Mouse (Mus musculus) heart, embryonic 14.5 days (tissue): ENCODE measurements around the gene Ttc21a. TPM values are rescaled to one million over a fixed set of nuclear protein-coding genes. Genes with fewer than 3 reads are reported as not detected.
"Not testable (repeated sequence)": the region's sequence is repeated elsewhere in the genome, so short reads cannot be mapped to it uniquely, and the experiment has no call there.

Source experiments
- ATAC-seq: fragments of 200-750 bp; cut with Nextera tagmentation; 2 replicates; pipeline ENCODE4 v1.8.0; 2017; ENCODE audit warnings: low read depth, moderate TSS enrichment; ENCODE audit not compliant: insufficient number of reproducible peaks, insufficient read depth, low FRiP score
- H3K27ac ChIP-seq, 2 experiments: fragments of 200-500 bp in 1 of 2; fragments of 300-500 bp in 1 of 2; sonication (generic) in 1 of 2; replicated peaks in 1 of 2; 2 replicates each; pipeline ENCODE4 v1.5.1; 2012 to 2014; ENCODE audit warnings: low read depth in 2 of 2, low read length in 2 of 2, control low read depth in 1 of 2, mild to moderate bottlenecking in 1 of 2, mixed read lengths in 1 of 2; ENCODE audit not compliant: control insufficient read depth in 1 of 2, insufficient read depth in 1 of 2
- H3K27me3 ChIP-seq: fragments of 300-500 bp; sonication (generic); 2 replicates; pipeline ENCODE4 v1.6.1; 2014; ENCODE audit warnings: mild to moderate bottlenecking, low read length, control low read depth; ENCODE audit not compliant: control insufficient read depth, insufficient read depth
- H3K36me3 ChIP-seq: fragments of 300-500 bp; sonication (generic); 2 replicates; pipeline ENCODE4 v1.6.1; 2014; ENCODE audit warnings: mild to moderate bottlenecking, control low read depth, low read length, mixed read lengths; ENCODE audit not compliant: control insufficient read depth, insufficient read depth
- H3K4me1 ChIP-seq, 2 experiments: fragments of 200-500 bp in 1 of 2; fragments of 300-500 bp in 1 of 2; sonication (generic) in 1 of 2; 2 replicates each; pipeline ENCODE4 v1.6.1; 2012 to 2014; ENCODE audit warnings: low read length in 2 of 2, control low read depth in 1 of 2, mixed read lengths in 1 of 2; ENCODE audit not compliant: control insufficient read depth in 2 of 2, insufficient read depth in 2 of 2
- H3K4me2 ChIP-seq: fragments of 300-500 bp; sonication (generic); 2 replicates; pipeline ENCODE4 v1.6.1; 2014; ENCODE audit warnings: mild to moderate bottlenecking, low read length
- H3K4me3 ChIP-seq, 2 experiments: fragments of 200-500 bp in 1 of 2; fragments of 300-500 bp in 1 of 2; sonication (generic) in 1 of 2; 2 replicates each; pipeline ENCODE4 v1.5.1; 2012 to 2014; ENCODE audit warnings: low read length in 2 of 2, mild to moderate bottlenecking in 2 of 2, control low read depth in 1 of 2, low read depth in 1 of 2, moderate library complexity in 1 of 2; ENCODE audit not compliant: control insufficient read depth in 1 of 2, insufficient read depth in 1 of 2
- H3K9ac ChIP-seq: fragments of 300-500 bp; sonication (generic); 2 replicates; pipeline ENCODE4 v1.6.1; 2014; ENCODE audit warnings: mild to moderate bottlenecking, low read length
- H3K9me3 ChIP-seq: fragments of 300-500 bp; sonication (generic); 2 replicates; pipeline ENCODE4 v1.6.1; 2016; ENCODE audit warnings: low read length, control low read depth; ENCODE audit not compliant: control insufficient read depth
- WGBS: fragments of 180-500 bp; shearing (Covaris S2); extraction: QIAGEN DNeasy Blood & Tissue Kit; methylation state at CpG from one replicate; pipeline ENCODE4 v1.1.7; 2014; 5-methylcytosine and 5-hydroxymethylcytosine counted together
- polyA plus RNA-seq: library from polyadenylated mRNA; unstranded; fragments of >200 nt; fragmentation: Nextera tagmentation; extraction: Ambion mirVana; gene quantifications from 2 replicates; pipeline ENCODE4 v1.2.1, GENCODE M21; 2014

Gene Ttc21a
- polyA plus RNA-seq, 1 experiment from 2014 or later, result 0.49 TPM

GRCm38 (mm10) chr9:120012161-120012560 lies 74.8 kb downstream of the Ttc21a start:
- H3K4me2 ChIP-seq, H3K9ac ChIP-seq, H3K9me3 ChIP-seq, H3K27me3 ChIP-seq, H3K4me3 ChIP-seq, ATAC-seq: not testable (repeated sequence)
- 70% methylated on average over 6 of the region's 6 CpGs for WGBS
- H3K27ac ChIP-seq, result peak overlapping the region in 1 of 2 experiments; percentile 93; a peak in 2 of 4 replicates
- H3K4me1 ChIP-seq, result peaks cover 11 to 38% of the 10 kb centered on the region in 2 experiments
- H3K36me3 ChIP-seq, result peaks cover 51% of the 10 kb centered on the region

GRCm38 (mm10) chr9:120012781-120013180 lies 75.4 kb downstream of the Ttc21a start:
- no peak overlapping the region for H3K4me3 ChIP-seq
- no peaks in the 10 kb centered on the region for H3K27me3 ChIP-seq
- H3K36me3 ChIP-seq, result peaks cover 57% of the 10 kb centered on the region
- peak overlapping the region in 1 of 2 experiments; percentile 46; a peak in 2 of 4 replicates for H3K27ac ChIP-seq
- H3K9me3 ChIP-seq, result peaks cover 3% of the 10 kb centered on the region; the same call in 1 of the 2 replicates
- no peak for ATAC-seq
- 75% methylated on average over 5 of the region's 5 CpGs for WGBS
- H3K4me2 ChIP-seq, result no peak overlapping the region
- H3K9ac ChIP-seq, result no peak overlapping the region
- peaks cover 11 to 38% of the 10 kb centered on the region in 2 experiments for H3K4me1 ChIP-seq

- Histone ChIP-seq H3K27me3 (no peaks in the 10 kb centered on the region), H3K36me3 (peaks cover 63% of the 10 kb centered on the region), H3K9me3 (no peaks in the 10 kb centered on the region), H3K4me2 (no peak overlapping the region), H3K4me3 (no peak overlapping the region), H3K9ac (no peak overlapping the region), H3K27ac (peak overlapping the region; percentile 6 to 46; a peak in 1 of 4 replicates), H3K4me1 (peaks cover 11 to 41% of the 10 kb centered on the region in 2 experiments)
- 58% methylated on average over 11 of the region's 11 CpGs for WGBS
- no peak for ATAC-seq
Measured at GRCm38 (mm10) chr9:120013251-120013820, 75.9 kb downstream of the Ttc21a start.

GRCm38 (mm10) chr9:120014828-120015227 lies 77.4 kb downstream of the Ttc21a start:
- Histone ChIP-seq H3K4me1 (peaks cover 11 to 50% of the 10 kb centered on the region in 2 experiments), H3K36me3 (peaks cover 78% of the 10 kb centered on the region), H3K9ac (0 out of 2 replicates have a peak overlapping the region, but pooled peaks have one; percentile 36), H3K4me2 (no peak overlapping the region), H3K27me3 (no peaks in the 10 kb centered on the region), H3K4me3 (no peak overlapping the region), H3K9me3 (no peaks in the 10 kb centered on the region), H3K27ac (no peak overlapping the region)
- 60% methylated on average over 6 of the region's 6 CpGs for WGBS
- no peak for ATAC-seq

GRCm38 (mm10) chr9:120016956-120017355 lies 79.5 kb downstream of the Ttc21a start:
- no peak for ATAC-seq
- Histone ChIP-seq H3K27ac (no peak overlapping the region), H3K27me3 (no peaks in the 10 kb centered on the region), H3K4me1 (peaks cover 15 to 45% of the 10 kb centered on the region in 2 experiments; a peak in 3 of 4 replicates), H3K36me3 (peaks cover 79% of the 10 kb centered on the region), H3K9me3 (no peaks in the 10 kb centered on the region), H3K4me2 (no peak overlapping the region), H3K4me3 (no peak overlapping the region), H3K9ac (peak overlapping the region; percentile 21; the same call in 1 of the 2 replicates)
- WGBS, result 65% methylated on average over 10 of the region's 10 CpGs

Other genes starting within 250 kb of the Ttc21a start
- 1.1 and 1.4 TPM in 2 replicates for gene Scn10a, start 218.3 kb upstream of the Ttc21a start, polyA plus RNA-seq
- gene Scn11a, start 112.2 kb upstream of the Ttc21a start, polyA plus RNA-seq, result 0.11 TPM in 1 of 2 replicates, not detected in the other
- 36.1 and 38.9 TPM in 2 replicates for gene Wdr48, start 42.7 kb upstream of the Ttc21a start, polyA plus RNA-seq
- 19.5 and 23.2 TPM in 2 replicates for gene Gorasp1, start within 50 bp of the Ttc21a start, polyA plus RNA-seq
- 1.7 and 3.2 TPM in 2 replicates for gene Csrnp1, start 47.1 kb downstream of the Ttc21a start, polyA plus RNA-seq
- gene Xirp1, start 86.0 kb downstream of the Ttc21a start, polyA plus RNA-seq, result 57.1 and 59.9 TPM in 2 replicates
- 7.5 and 9.0 TPM in 2 replicates for gene Cx3cr1, start 132.3 kb downstream of the Ttc21a start, polyA plus RNA-seq
- gene Ccr8, start 154.5 kb downstream of the Ttc21a start, polyA plus RNA-seq, result 0.18 TPM in 1 of 2 replicates, not detected in the other
- 15.9 and 19.5 TPM in 2 replicates for gene Slc25a38, start 172.8 kb downstream of the Ttc21a start, polyA plus RNA-seq
- gene Rpsa, start 190.1 kb downstream of the Ttc21a start, polyA plus RNA-seq, result 1,085 and 1,200 TPM in 2 replicates
- gene Mobp, start 212.1 kb downstream of the Ttc21a start, polyA plus RNA-seq, result not detected in 2 replicates